Mouse (Mus musculus) intestine, embryonic 14.5 days (tissue): ENCODE measurements around the gene Kcnc1. TPM values are rescaled to one million over a fixed set of nuclear protein-coding genes. Genes with fewer than 3 reads are reported as not detected.
A peak's percentile ranks its signal among the peaks of the same experiment; 100 is the strongest.

ENCODE experiments used
- ATAC-seq: fragments of 200-750 bp; cut with Nextera tagmentation; replicated peaks from 2 replicates; pipeline ENCODE4 v1.8.0; 2017; ENCODE audit warnings: low read depth, moderate number of reproducible peaks, moderate TSS enrichment, moderate library complexity; ENCODE audit not compliant: low FRiP score, low TSS enrichment
- DNase-seq: peaks from one replicate; pipeline ENCODE4 v3.0.0-alpha.2; 2018; ENCODE audit warnings: low spot score
- H3K27ac ChIP-seq: fragments of 300-500 bp; sonication (generic); 2 replicates; pipeline ENCODE4 v1.5.1; 2014; ENCODE audit warnings: low read depth, mild to moderate bottlenecking, control low read depth
- H3K27me3 ChIP-seq: fragments of 300-500 bp; sonication (generic); replicated peaks from 2 replicates; pipeline ENCODE4 v1.6.1; 2014; ENCODE audit warnings: low read length, control low read depth; ENCODE audit not compliant: control insufficient read depth, insufficient read depth
- H3K36me3 ChIP-seq: fragments of 300-500 bp; sonication (generic); 2 replicates; pipeline ENCODE4 v1.6.1; 2014; ENCODE audit warnings: low read length, control low read depth; ENCODE audit not compliant: control insufficient read depth, insufficient read depth
- H3K4me1 ChIP-seq: fragments of 300-500 bp; sonication (generic); replicated peaks from 2 replicates; pipeline ENCODE4 v1.6.1; 2014; ENCODE audit warnings: low read length, control low read depth, mixed read lengths; ENCODE audit not compliant: control insufficient read depth, insufficient read depth
- H3K4me2 ChIP-seq: fragments of 300-500 bp; sonication (generic); 2 replicates; pipeline ENCODE4 v1.6.1; 2014; ENCODE audit warnings: low read length
- H3K4me3 ChIP-seq: fragments of 300-500 bp; sonication (generic); 2 replicates; pipeline ENCODE4 v1.5.1; 2014; ENCODE audit warnings: low read depth, low read length, control low read depth, mixed read lengths
- H3K9ac ChIP-seq: fragments of 300-500 bp; sonication (generic); 2 replicates; pipeline ENCODE4 v1.6.1; 2014; ENCODE audit warnings: mild to moderate bottlenecking, low read length
- H3K9me3 ChIP-seq: fragments of 300-500 bp; sonication (generic); 2 replicates; pipeline ENCODE4 v1.6.1; 2016; ENCODE audit warnings: low read length, control low read depth; ENCODE audit not compliant: control insufficient read depth
- WGBS: fragments of 180-500 bp; shearing (Covaris S2); extraction: QIAGEN DNeasy Blood & Tissue Kit; methylation state at CpG from one replicate; pipeline ENCODE4 v1.1.7; 2014; 5-methylcytosine and 5-hydroxymethylcytosine counted together
- polyA plus RNA-seq: library from polyadenylated mRNA; unstranded; fragments of >200 nt; fragmentation: Nextera tagmentation; extraction: Ambion mirVana; gene quantifications from 2 replicates; pipeline ENCODE4 v1.2.1, GENCODE M21; 2014

The Kcnc1 gene
- polyA plus RNA-seq, 1 experiment from 2014 or later = 0.35 TPM

- Histone ChIP-seq H3K4me3 (no peak overlapping the region), H3K9ac (no peak overlapping the region), H3K9me3 (no peaks in the 10 kb centered on the region), H3K4me2 (no peak overlapping the region), H3K36me3 (no peaks in the 10 kb centered on the region), H3K4me1 (no peaks in the 10 kb centered on the region), H3K27me3 (no peaks in the 10 kb centered on the region), H3K27ac (no peak overlapping the region)
- ATAC-seq = no peak
- no peak for DNase-seq
- 73% methylated on average over 8 of the region's 8 CpGs for WGBS
These were observed 25.9 kb downstream of the Kcnc1 start for GRCm38 (mm10) chr7:46422052-46422763.

- H3K36me3 ChIP-seq = no peaks in the 10 kb centered on the region
- no peak overlapping the region for H3K27ac ChIP-seq
- no peaks in the 10 kb centered on the region for H3K4me1 ChIP-seq
- DNase-seq (peak; percentile 60), ATAC-seq (no peak)
- H3K4me2 ChIP-seq = no peak overlapping the region
- no peak overlapping the region for H3K4me3 ChIP-seq
- no peaks in the 10 kb centered on the region for H3K9me3 ChIP-seq
- no peak overlapping the region for H3K9ac ChIP-seq
- WGBS = 60% methylated on average over 18 of the region's 18 CpGs
- H3K27me3 ChIP-seq = no peaks in the 10 kb centered on the region
These were observed 26.6 kb downstream of the Kcnc1 start for GRCm38 (mm10) chr7:46422764-46423412.

- ATAC-seq (no peak), DNase-seq (no peak)
- H3K27me3 ChIP-seq = no peaks in the 10 kb centered on the region
- no peak overlapping the region for H3K27ac ChIP-seq
- no peak overlapping the region for H3K4me2 ChIP-seq
- no peak overlapping the region for H3K9ac ChIP-seq
- no peak overlapping the region for H3K4me3 ChIP-seq
- H3K36me3 ChIP-seq = no peaks in the 10 kb centered on the region
- no peaks in the 10 kb centered on the region for H3K9me3 ChIP-seq
- H3K4me1 ChIP-seq = no peaks in the 10 kb centered on the region
- WGBS = 84% methylated on average over 3 of the region's 3 CpGs
These were observed 27.7 kb downstream of the Kcnc1 start for GRCm38 (mm10) chr7:46423951-46424350.

- DNase-seq = no peak
- 71% methylated on average over 4 of the region's 4 CpGs for WGBS
- Histone ChIP-seq H3K9me3 (no peaks in the 10 kb centered on the region), H3K4me2 (no peak overlapping the region), H3K27ac (no peak overlapping the region), H3K27me3 (no peaks in the 10 kb centered on the region), H3K4me1 (no peaks in the 10 kb centered on the region), H3K9ac (no peak overlapping the region), H3K36me3 (no peaks in the 10 kb centered on the region), H3K4me3 (no peak overlapping the region)
- ATAC-seq = no peak
These were observed 28.7 kb downstream of the Kcnc1 start for GRCm38 (mm10) chr7:46425012-46425411.

- WGBS = 66% methylated on average over 5 of the region's 5 CpGs
- Histone ChIP-seq H3K27me3 (no peaks in the 10 kb centered on the region), H3K27ac (no peak overlapping the region), H3K4me2 (no peak overlapping the region), H3K9ac (no peak overlapping the region), H3K36me3 (no peaks in the 10 kb centered on the region), H3K4me1 (no peaks in the 10 kb centered on the region), H3K4me3 (no peak overlapping the region), H3K9me3 (no peaks in the 10 kb centered on the region)
- ATAC-seq = 0 out of 2 replicates have a peak, but pooled peaks have one; percentile 34
- DNase-seq = no peak
These were observed 37.6 kb downstream of the Kcnc1 start for GRCm38 (mm10) chr7:46433874-46434273.

GRCm38 (mm10) chr7:46435833-46436232 is 39.5 kb downstream of the Kcnc1 start:
- Histone ChIP-seq H3K9ac (no peak overlapping the region), H3K4me1 (no peaks in the 10 kb centered on the region), H3K36me3 (no peaks in the 10 kb centered on the region), H3K9me3 (no peaks in the 10 kb centered on the region), H3K27me3 (no peaks in the 10 kb centered on the region), H3K27ac (no peak overlapping the region), H3K4me2 (no peak overlapping the region), H3K4me3 (no peak overlapping the region)
- DNase-seq (no peak), ATAC-seq (no peak)
- WGBS = 91% methylated on average over 5 of the region's 5 CpGs

- Histone ChIP-seq H3K27me3 (no peaks in the 10 kb centered on the region), H3K4me1 (no peaks in the 10 kb centered on the region), H3K27ac (no peak overlapping the region), H3K36me3 (no peaks in the 10 kb centered on the region), H3K9me3 (no peaks in the 10 kb centered on the region), H3K4me2 (no peak overlapping the region), H3K4me3 (no peak overlapping the region), H3K9ac (no peak overlapping the region)
- no peak for DNase-seq
- WGBS = 34% methylated on average over 9 of the region's 9 CpGs
- ATAC-seq = no peak
These were observed 42.3 kb downstream of the Kcnc1 start for GRCm38 (mm10) chr7:46438537-46439141.

- Histone ChIP-seq H3K9me3 (no peaks in the 10 kb centered on the region), H3K36me3 (no peaks in the 10 kb centered on the region), H3K27ac (no peak overlapping the region), H3K4me3 (no peak overlapping the region), H3K9ac (no peak overlapping the region), H3K4me1 (0 out of 2 replicates have a peak, but pooled peaks cover 3% of the 10 kb centered on the region), H3K27me3 (no peaks in the 10 kb centered on the region), H3K4me2 (no peak overlapping the region)
- DNase-seq = no peak
- ATAC-seq = no peak
- 86% methylated on average over 10 of the region's 10 CpGs for WGBS
These were observed 46.9 kb downstream of the Kcnc1 start for GRCm38 (mm10) chr7:46443163-46443562.
